Comparison of ENCODE assay signal across 8 mouse cellular contexts in the genomic region with DNA sequence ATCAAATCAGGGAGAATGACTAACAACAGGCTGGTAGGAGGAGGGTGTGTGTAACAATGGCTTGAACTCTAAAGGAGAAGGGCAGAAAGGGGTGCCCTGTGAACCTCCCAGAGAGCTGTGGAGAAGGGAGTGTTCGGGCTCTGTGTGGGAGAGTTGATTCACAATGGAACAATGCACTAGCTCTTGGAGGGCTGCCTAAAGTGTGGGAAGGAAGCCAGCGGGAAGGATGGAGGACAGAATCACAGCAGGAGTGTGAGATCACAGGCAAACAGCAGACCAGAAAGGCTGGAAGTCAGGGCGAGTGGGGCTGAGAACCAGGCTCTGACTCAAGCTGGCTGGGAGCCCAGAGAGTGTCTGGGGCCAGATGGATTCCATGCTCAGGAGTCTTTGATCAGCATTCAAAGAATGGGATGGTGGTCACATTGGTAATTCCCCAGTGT. TPM values are rescaled to one million over a fixed set of nuclear protein-coding genes. Genes with fewer than 3 reads are reported as not detected.
DNase-seq lines count a peak whose midpoint lies in the region; ATAC-seq and TF ChIP-seq lines count a peak whose summit lies in the region.

No protein-coding gene starts in this region.

- H3K4me2 ChIP-seq in hindbrain, embryonic 12.5 days (replicated peaks), result no peak overlapping the region
- H3K4me2 ChIP-seq in midbrain, embryonic 12.5 days (replicated peaks), result no peak overlapping the region

- TF ChIP-seq CTCF in MEL (IDR thresholded peaks at IDR 0.05 in 2 of 3, conservative IDR thresholded peaks at IDR 0.05 in 1 of 3; ENCODE audit: control insufficient read depth in 1 of 3, insufficient read depth in 1 of 3, low read depth in 2 of 3, low read length in 3 of 3, poor library complexity in 1 of 3, severe bottlenecking in 1 of 3), result no peak
- no peak for TF ChIP-seq CTCF in brain, embryonic 14.5 days (IDR thresholded peaks at IDR 0.05; ENCODE audit: borderline replicate concordance, extremely low read depth, insufficient read depth, insufficient read length)

- H3K4me1 ChIP-seq in MEL (ENCODE audit: control insufficient read depth in 1 of 2, insufficient read depth in 2 of 2, low read length in 2 of 2), result peaks cover 20 to 65% of the 10 kb centered on the region in 2 experiments
- H3K4me1 ChIP-seq in hindbrain, embryonic 12.5 days, result peaks cover 11% of the 10 kb centered on the region
- H3K4me1 ChIP-seq in midbrain, embryonic 12.5 days, result peaks cover 7% of the 10 kb centered on the region; the same call in 1 of the 2 replicates

- DNase-seq in MEL (ENCODE audit: low read depth, low spot score), result peak; percentile 43
- DNase-seq in brain, embryonic 14.5 days (ENCODE audit: low read depth), result peak; percentile 91
- peak; percentile 81 to 83 for DNase-seq in frontal cortex, postnatal 36 days (ENCODE audit: low spot score in 2 of 2)
- peak; percentile 76 to 88 for DNase-seq in layer of hippocampus, postnatal 14 days (ENCODE audit: low spot score in 2 of 2)
- DNase-seq in testis, postnatal 10 days (ENCODE audit: low spot score), result peak; percentile 84
- no peak for DNase-seq in yolk sac, embryonic 10.5 days (ENCODE audit: low spot score)

- WGBS in hindbrain, embryonic 12.5 days, result 6% methylated on average over 3 of the region's 3 CpGs
- WGBS in midbrain, embryonic 12.5 days, result 5% methylated on average over 3 of the region's 3 CpGs

- TF ChIP-seq EP300 in MEL (IDR thresholded peaks at IDR 0.05; ENCODE audit: low read depth in 1 of 2, low read length in 2 of 2), result no peak

- H3K4me3 ChIP-seq in MEL (ENCODE audit: control insufficient read depth in 1 of 2, insufficient read depth in 1 of 2, low read depth in 2 of 2, low read length in 2 of 2), result no peak overlapping the region
- no peak overlapping the region for H3K4me3 ChIP-seq in hindbrain, embryonic 12.5 days
- H3K4me3 ChIP-seq in midbrain, embryonic 12.5 days, result no peak overlapping the region

- H3K9me3 ChIP-seq in MEL (replicated peaks; ENCODE audit: insufficient read depth, low read length), result no peaks in the 10 kb centered on the region
- H3K9me3 ChIP-seq in hindbrain, embryonic 12.5 days (replicated peaks), result no peaks in the 10 kb centered on the region
- 0 out of 2 replicates have a peak, but pooled peaks cover 3% of the 10 kb centered on the region for H3K9me3 ChIP-seq in midbrain, embryonic 12.5 days

- peaks cover 23 to 78% of the 10 kb centered on the region in 2 experiments for H3K36me3 ChIP-seq in MEL (ENCODE audit: control insufficient read depth in 1 of 2, insufficient read depth in 2 of 2, low read length in 2 of 2)
- H3K36me3 ChIP-seq in hindbrain, embryonic 12.5 days, result no peaks in the 10 kb centered on the region
- no peaks in the 10 kb centered on the region for H3K36me3 ChIP-seq in midbrain, embryonic 12.5 days

- TF ChIP-seq POLR2A in MEL (IDR thresholded peaks at IDR 0.05; ENCODE audit: control insufficient read depth in 1 of 2, insufficient read depth in 1 of 2, low read depth in 1 of 2, low read length in 2 of 2, poor library complexity in 1 of 2), result no peak
- no peak for TF ChIP-seq POLR2A in brain, embryonic 14.5 days (IDR thresholded peaks at IDR 0.05; ENCODE audit: borderline replicate concordance, extremely low read depth, insufficient read depth, insufficient read length, poor library complexity, severe bottlenecking)

- no peaks in the 10 kb centered on the region for H3K27me3 ChIP-seq in MEL (ENCODE audit: control insufficient read depth in 1 of 2, insufficient read depth in 2 of 2, low read length in 2 of 2)
- H3K27me3 ChIP-seq in hindbrain, embryonic 12.5 days, result no peaks in the 10 kb centered on the region
- H3K27me3 ChIP-seq in midbrain, embryonic 12.5 days, result no peaks in the 10 kb centered on the region

- TF ChIP-seq RAD21 in MEL (IDR thresholded peaks at IDR 0.05; ENCODE audit: low read depth, low read length), result no peak

- peak; percentile 89 for ATAC-seq in hindbrain, embryonic 12.5 days (ENCODE audit: low FRiP score)
- ATAC-seq in midbrain, embryonic 12.5 days (ENCODE audit: low FRiP score, low read depth), result peak; percentile 49; the same call in 1 of the 2 replicates

- H3K79me2 ChIP-seq in MEL (ENCODE audit: control insufficient read depth, insufficient read depth, low read length, poor library complexity), result peaks cover 71% of the 10 kb centered on the region

- H3K9ac ChIP-seq in MEL (ENCODE audit: control insufficient read depth, low read depth, low read length, poor library complexity, severe bottlenecking), result no peak overlapping the region
- no peak overlapping the region for H3K9ac ChIP-seq in hindbrain, embryonic 12.5 days
- no peak overlapping the region for H3K9ac ChIP-seq in midbrain, embryonic 12.5 days (replicated peaks)

- H3K27ac ChIP-seq in MEL (ENCODE audit: control insufficient read depth, low read depth, low read length), result peak overlapping the region; percentile 31; the same call in 1 of the 2 replicates
- no peak overlapping the region for H3K27ac ChIP-seq in hindbrain, embryonic 12.5 days
- no peak overlapping the region for H3K27ac ChIP-seq in midbrain, embryonic 12.5 days (replicated peaks)

TF ChIP-seq in MEL, 35 proteins besides CTCF, POLR2A, EP300 and RAD21:
- TF ChIP-seq TBP (IDR thresholded peaks at IDR 0.05; ENCODE audit: low read depth, low read length) (no peak), NELFE (IDR thresholded peaks at IDR 0.05; ENCODE audit: low read depth, low read length) (no peak), MEF2A (IDR thresholded peaks at IDR 0.05; ENCODE audit: extremely low read depth, insufficient replicate concordance, low read depth, low read length, poor library complexity, severe bottlenecking) (no peak), MAX (IDR thresholded peaks at IDR 0.05; ENCODE audit: low read length) (no peak), MXI1 (IDR thresholded peaks at IDR 0.05; ENCODE audit: low read depth, low read length) (no peak)
TF ChIP-seq in MEL: peak in this region for 0.

RNA-seq across cellular contexts. Expression of a gene that starts 12.6 kb away (rescaled TPM):
- 44.8 and 57.4 TPM in 2 replicates for total RNA-seq in MEL (2012; rRNA removed)
- polyA plus RNA-seq in MEL (2012; ENCODE audit: insufficient read depth in 1 of 2, insufficient read length in 2 of 2, low read depth in 1 of 2, low replicate concordance in 2 of 2, missing spikeins in 1 of 2), result 10 to 100 TPM in 1 of 2 experiments, not detected in 1; 61.1 TPM
- polyA plus RNA-seq in brain, embryonic 14.5 days (2012; rRNA removed), result 2.9 and 3.9 TPM in 2 replicates
- 6.5 and 7.8 TPM in 2 replicates for polyA plus RNA-seq in hindbrain, embryonic 12.5 days (2016; fragmentation: Nextera tagmentation; extraction: Ambion mirVana)
- total RNA-seq in layer of hippocampus, postnatal 14 days (2021), result 1 to 10 TPM; 1.8 to 1.9 TPM
- 4.6 and 5.2 TPM in 2 replicates for polyA plus RNA-seq in midbrain, embryonic 12.5 days (2016; fragmentation: Nextera tagmentation; extraction: Ambion mirVana)

RNA-seq across cellular contexts. Expression of a gene that starts 58.4 kb away (rescaled TPM):
- 18.8 and 18.9 TPM in 2 replicates for total RNA-seq in MEL (2012; rRNA removed)
- 10 to 100 TPM; 29.9 to 42.9 TPM for polyA plus RNA-seq in MEL (2012; ENCODE audit: insufficient read depth in 1 of 2, insufficient read length in 2 of 2, low read depth in 1 of 2, low replicate concordance in 2 of 2, missing spikeins in 1 of 2)
- 22.7 and 31.0 TPM in 2 replicates for polyA plus RNA-seq in brain, embryonic 14.5 days (2012; rRNA removed)
- 27.7 and 30.9 TPM in 2 replicates for polyA plus RNA-seq in hindbrain, embryonic 12.5 days (2016; fragmentation: Nextera tagmentation; extraction: Ambion mirVana)
- 10 to 100 TPM; 24.4 to 27.4 TPM for total RNA-seq in layer of hippocampus, postnatal 14 days (2021)
- polyA plus RNA-seq in midbrain, embryonic 12.5 days (2016; fragmentation: Nextera tagmentation; extraction: Ambion mirVana), result 27.0 and 30.4 TPM in 2 replicates
